Mouse (Mus musculus): ENCODE results near the gene Mtr. TPM values are rescaled to one million over a fixed set of nuclear protein-coding genes. Genes with fewer than 3 reads are reported as not detected.
"Not testable (repeated sequence)": the region's sequence is repeated elsewhere in the genome, so short reads cannot be mapped to it uniquely, and the experiment has no call there.

The Mtr gene
- total and polyA plus RNA-seq, 3 experiments, result 26.4 to 58.5 (median 48.7) TPM

- Histone ChIP-seq H3K4me3 (ENCODE audit: low read depth, low read length) (no peak overlapping the region), H3K27me3 (ENCODE audit: insufficient read depth, low read length) (peaks cover 3% of the 10 kb centered on the region; the same call in 1 of the 2 replicates), H3K4me1 (ENCODE audit: insufficient read depth, low read depth, low read length) (no peaks in the 10 kb centered on the region), H3K36me3 (replicated peaks) (no peaks in the 10 kb centered on the region), H3K9me3 (replicated peaks) (no peaks in the 10 kb centered on the region)
- ATAC-seq (ENCODE audit: extremely low read depth, insufficient number of reproducible peaks, low FRiP score, poor library complexity, severe bottlenecking) (no peak), DNase-seq (ENCODE audit: low spot score) (no peak)
- no peak for TF ChIP-seq TAL1 (conservative IDR thresholded peaks at IDR 0.05; ENCODE audit: low read depth, low read length)
- TF ChIP-seq GATA2 (IDR thresholded peaks at IDR 0.05; ENCODE audit: borderline replicate concordance, low read depth, low read length), result no peak
- TF ChIP-seq GATA1 (IDR thresholded peaks at IDR 0.05; ENCODE audit: borderline replicate concordance, low read length), result no peak
- no peak for TF ChIP-seq POLR2AphosphoS5 (IDR thresholded peaks at IDR 0.05; ENCODE audit: insufficient replicate concordance, low read depth, low read length)
- TF ChIP-seq CTCF (IDR thresholded peaks at IDR 0.05; ENCODE audit: low read depth, low read length), result no peak
Measured at GRCm38 (mm10) chr13:12146402-12146801, 111.5 kb downstream of the Mtr start.

- Histone ChIP-seq H3K4me1 (ENCODE audit: insufficient read depth, low read depth, low read length) (no peaks in the 10 kb centered on the region), H3K36me3 (replicated peaks) (no peaks in the 10 kb centered on the region), H3K27me3 (ENCODE audit: insufficient read depth, low read length) (peaks cover 3% of the 10 kb centered on the region; the same call in 1 of the 2 replicates), H3K4me3 (ENCODE audit: low read depth, low read length) (no peak overlapping the region), H3K9me3 (replicated peaks) (no peaks in the 10 kb centered on the region)
- DNase-seq (ENCODE audit: low spot score), result no peak
- TF ChIP-seq GATA1 (IDR thresholded peaks at IDR 0.05; ENCODE audit: borderline replicate concordance, low read length), result no peak
- TF ChIP-seq GATA2 (IDR thresholded peaks at IDR 0.05; ENCODE audit: borderline replicate concordance, low read depth, low read length), result no peak
- no peak for TF ChIP-seq POLR2AphosphoS5 (IDR thresholded peaks at IDR 0.05; ENCODE audit: insufficient replicate concordance, low read depth, low read length)
- TF ChIP-seq TAL1 (conservative IDR thresholded peaks at IDR 0.05; ENCODE audit: low read depth, low read length), result no peak
- TF ChIP-seq CTCF (IDR thresholded peaks at IDR 0.05; ENCODE audit: low read depth, low read length), result no peak
- no peak for ATAC-seq (ENCODE audit: extremely low read depth, insufficient number of reproducible peaks, low FRiP score, poor library complexity, severe bottlenecking)
Measured at GRCm38 (mm10) chr13:12143347-12143746, 114.6 kb downstream of the Mtr start.

- not testable (repeated sequence) for ATAC-seq (ENCODE audit: extremely low read depth, insufficient number of reproducible peaks, low FRiP score, poor library complexity, severe bottlenecking); DNase-seq (ENCODE audit: low spot score); H3K4me1 ChIP-seq (ENCODE audit: insufficient read depth, low read depth, low read length); H3K4me3 ChIP-seq (ENCODE audit: low read depth, low read length); H3K36me3 ChIP-seq (replicated peaks); H3K9me3 ChIP-seq (replicated peaks); H3K27me3 ChIP-seq (ENCODE audit: insufficient read depth, low read length)
Measured at GRCm38 (mm10) chr13:12136461-12136860, 121.5 kb downstream of the Mtr start.

- DNase-seq (ENCODE audit: low spot score) (no peak), ATAC-seq (ENCODE audit: extremely low read depth, insufficient number of reproducible peaks, low FRiP score, poor library complexity, severe bottlenecking) (no peak)
- TF ChIP-seq GATA1 (IDR thresholded peaks at IDR 0.05; ENCODE audit: borderline replicate concordance, low read length) (no peak), CTCF (IDR thresholded peaks at IDR 0.05; ENCODE audit: low read depth, low read length) (no peak), POLR2AphosphoS5 (IDR thresholded peaks at IDR 0.05; ENCODE audit: insufficient replicate concordance, low read depth, low read length) (no peak), TAL1 (conservative IDR thresholded peaks at IDR 0.05; ENCODE audit: low read depth, low read length) (no peak)
- Histone ChIP-seq H3K27me3 (ENCODE audit: insufficient read depth, low read length) (0 out of 2 replicates have a peak, but pooled peaks cover 10% of the 10 kb centered on the region), H3K9me3 (replicated peaks) (no peaks in the 10 kb centered on the region), H3K4me3 (ENCODE audit: low read depth, low read length) (no peak overlapping the region), H3K4me1 (ENCODE audit: insufficient read depth, low read depth, low read length) (no peaks in the 10 kb centered on the region; the same call in 1 of the 2 replicates), H3K36me3 (replicated peaks) (no peaks in the 10 kb centered on the region)
Measured at GRCm38 (mm10) chr13:12133549-12133948, 124.4 kb downstream of the Mtr start.

Other genes starting within 250 kb of the Mtr start
- gene Ryr2, start 151.2 kb downstream of the Mtr start, total RNA-seq (2014; fragmentation: Nextera tagmentation), result 0.10 TPM in 1 of 2 replicates, not detected in the other
- 0.41 and 0.60 TPM in 2 replicates for gene Ryr2, start 151.2 kb downstream of the Mtr start, total RNA-seq (2017)
- not detected in 2 replicates for gene Ryr2, start 151.2 kb downstream of the Mtr start, polyA plus RNA-seq (2012)
- 0.30 TPM in 1 of 2 replicates, not detected in the other for gene Actn2, start 82.6 kb upstream of the Mtr start, total RNA-seq (2014; fragmentation: Nextera tagmentation)
- gene Actn2, start 82.6 kb upstream of the Mtr start, total RNA-seq (2017), result 0.55 and 0.76 TPM in 2 replicates
- not detected in 2 replicates for gene Actn2, start 82.6 kb upstream of the Mtr start, polyA plus RNA-seq (2012)
- 143 and 164 TPM in 2 replicates for gene Heatr1, start 136.9 kb upstream of the Mtr start, total RNA-seq (2014; fragmentation: Nextera tagmentation)
- gene Heatr1, start 136.9 kb upstream of the Mtr start, total RNA-seq (2017), result 262 and 271 TPM in 2 replicates
- gene Heatr1, start 136.9 kb upstream of the Mtr start, polyA plus RNA-seq (2012), result 30.1 and 128 TPM in 2 replicates
- gene Lgals8, start 206.8 kb upstream of the Mtr start, total RNA-seq (2014; fragmentation: Nextera tagmentation), result 120 and 128 TPM in 2 replicates
- 347 and 355 TPM in 2 replicates for gene Lgals8, start 206.8 kb upstream of the Mtr start, total RNA-seq (2017)
- 5.3 and 9.5 TPM in 2 replicates for gene Lgals8, start 206.8 kb upstream of the Mtr start, polyA plus RNA-seq (2012)